Mouse (Mus musculus) hindbrain, embryonic 10.5 days (tissue): ENCODE results near the gene Pkd2l1. TPM values are rescaled to one million over a fixed set of nuclear protein-coding genes. Genes with fewer than 3 reads are reported as not detected.

Source experiments
- DNase-seq: peaks from one replicate; pipeline ENCODE4 v3.0.0-alpha.2; 2017; ENCODE audit warnings: low spot score
- H3K27ac ChIP-seq: fragments of 300-500 bp; sonication (generic); 2 replicates; pipeline ENCODE4 v1.5.1; 2016; ENCODE audit warnings: mild to moderate bottlenecking, moderate library complexity
- H3K27me3 ChIP-seq: fragments of 300-500 bp; sonication (generic); 2 replicates; pipeline ENCODE4 v1.6.1; 2016; ENCODE audit warnings: mild to moderate bottlenecking; ENCODE audit not compliant: poor library complexity, insufficient read depth, severe bottlenecking
- H3K36me3 ChIP-seq: fragments of 300-500 bp; sonication (generic); 2 replicates; pipeline ENCODE4 v1.6.1; 2016; ENCODE audit warnings: mild to moderate bottlenecking, moderate library complexity
- H3K4me1 ChIP-seq: fragments of 300-500 bp; sonication (generic); replicated peaks from 2 replicates; pipeline ENCODE4 v1.6.1; 2016; ENCODE audit warnings: mild to moderate bottlenecking
- H3K4me3 ChIP-seq: fragments of 300-500 bp; sonication (generic); 2 replicates; pipeline ENCODE4 v1.5.1; 2016; ENCODE audit warnings: mild to moderate bottlenecking, moderate library complexity
- H3K9me3 ChIP-seq: fragments of 300-500 bp; sonication (generic); 2 replicates; pipeline ENCODE4 v1.6.1; 2016; ENCODE audit warnings: mild to moderate bottlenecking, moderate library complexity
- WGBS: fragments of 180-500 bp; shearing (Covaris S2); methylation state at CpG from one replicate; pipeline ENCODE4 v1.1.7; 2016; 5-methylcytosine and 5-hydroxymethylcytosine counted together
- polyA plus RNA-seq: library from polyadenylated mRNA; unstranded; fragments of >200 nt; fragmentation: Nextera tagmentation; extraction: Ambion mirVana; gene quantifications from 2 replicates; pipeline ENCODE4 v1.2.1, GENCODE M21; 2016

Pkd2l1 gene
- polyA plus RNA-seq, 1 experiment from 2014 or later: 0.29 TPM

DNA sequence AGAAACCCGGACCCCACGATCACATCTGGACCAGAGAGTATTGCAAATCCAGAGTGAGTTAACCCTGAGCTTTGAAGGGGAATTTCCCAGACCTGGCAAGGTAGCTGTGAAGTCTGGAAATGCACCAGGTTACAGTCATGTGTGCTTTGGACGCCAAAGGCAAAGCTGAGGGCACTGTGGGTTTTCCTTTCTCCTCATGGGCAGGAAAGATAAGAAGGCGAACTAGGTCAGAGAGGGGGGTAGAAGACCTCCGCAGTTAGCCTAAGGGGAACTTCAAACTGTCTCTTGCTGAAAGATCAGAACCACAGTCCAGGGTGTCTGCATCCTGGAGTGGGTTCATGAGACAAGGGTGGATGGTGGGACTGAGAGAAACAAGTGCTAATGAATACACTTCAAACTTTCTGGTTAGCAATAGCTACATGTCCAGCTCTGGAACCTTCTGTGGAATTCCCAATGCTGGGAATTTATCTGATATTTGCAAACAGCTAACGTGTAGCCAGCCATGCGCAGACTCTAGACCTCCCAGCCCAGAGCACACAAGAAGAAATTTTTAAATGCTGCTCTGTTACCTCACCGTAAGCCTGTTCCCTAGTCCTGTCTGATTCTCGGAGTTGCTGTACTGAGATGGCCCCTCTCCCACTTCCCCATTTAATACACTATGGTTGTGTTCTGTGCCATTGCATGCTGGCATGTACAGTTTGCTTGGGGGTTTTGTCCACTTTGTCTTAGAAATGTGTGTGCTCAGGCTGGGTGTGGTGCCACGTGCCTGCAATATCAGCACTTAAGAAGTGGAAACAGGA, 5.0 kb upstream of the Pkd2l1 start:
- WGBS: 89% methylated on average over 10 of the region's 10 CpGs
- no peak overlapping the region for H3K27ac ChIP-seq
- no peaks in the 10 kb centered on the region for H3K9me3 ChIP-seq
- H3K4me1 ChIP-seq: peaks cover 12% of the 10 kb centered on the region; the same call in 1 of the 2 replicates
- no peaks in the 10 kb centered on the region for H3K27me3 ChIP-seq
- no peak for DNase-seq
- no peaks in the 10 kb centered on the region for H3K36me3 ChIP-seq
- H3K4me3 ChIP-seq: no peak overlapping the region

GRCm38 (mm10) chr19:44195138-44195537, 2.9 kb upstream of the Pkd2l1 start:
- H3K27me3 ChIP-seq: no peaks in the 10 kb centered on the region
- H3K4me1 ChIP-seq: peaks cover 22% of the 10 kb centered on the region; the same call in 1 of the 2 replicates
- no peak overlapping the region for H3K27ac ChIP-seq
- no peak overlapping the region for H3K4me3 ChIP-seq
- 11% methylated on average over 7 of the region's 7 CpGs for WGBS
- peak; percentile 70 for DNase-seq
- no peaks in the 10 kb centered on the region for H3K9me3 ChIP-seq
- no peaks in the 10 kb centered on the region for H3K36me3 ChIP-seq

GRCm38 (mm10) chr19:44193906-44194305, 1.7 kb upstream of the Pkd2l1 start:
- Histone ChIP-seq H3K9me3 (no peaks in the 10 kb centered on the region), H3K27ac (no peak overlapping the region), H3K4me3 (no peak overlapping the region), H3K27me3 (no peaks in the 10 kb centered on the region), H3K4me1 (peaks cover 22% of the 10 kb centered on the region; the same call in 1 of the 2 replicates), H3K36me3 (no peaks in the 10 kb centered on the region)
- WGBS: 85% methylated on average over 7 of the region's 7 CpGs
- DNase-seq: no peak

DNA sequence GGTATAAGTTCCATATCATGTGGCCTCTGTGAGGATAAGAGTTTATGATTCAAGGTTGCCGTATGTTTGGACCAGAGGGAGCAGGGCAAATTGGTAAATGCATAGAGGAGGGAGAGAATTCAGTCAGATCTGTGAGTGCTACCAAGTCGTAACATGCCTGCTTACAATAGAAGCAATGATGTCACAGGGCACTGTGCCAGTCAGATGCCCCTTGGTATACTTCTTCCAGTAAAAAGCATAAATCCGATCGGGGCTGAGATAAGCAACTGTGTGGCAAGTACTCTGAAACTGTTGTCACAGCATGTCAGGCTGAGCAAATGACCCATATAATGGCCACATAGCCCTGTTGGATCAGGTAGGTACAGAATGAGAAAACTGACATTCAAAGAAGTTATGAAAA, 3.2 kb downstream of the Pkd2l1 start:
- no peaks in the 10 kb centered on the region for H3K36me3 ChIP-seq
- WGBS: 90% methylated on average over 4 of the region's 4 CpGs

GRCm38 (mm10) chr19:44183968-44184367, 8.3 kb downstream of the Pkd2l1 start:
- 66% methylated on average over 3 of the region's 3 CpGs for WGBS
- no peaks in the 10 kb centered on the region for H3K27me3 ChIP-seq

More for the DNA sequence above, 3.2 kb downstream of the Pkd2l1 start:
- Histone ChIP-seq H3K4me1 (peaks cover 26% of the 10 kb centered on the region), H3K27ac (no peak overlapping the region), H3K9me3 (no peaks in the 10 kb centered on the region), H3K4me3 (no peak overlapping the region), H3K27me3 (no peaks in the 10 kb centered on the region)
- no peak for DNase-seq

GRCm38 (mm10) chr19:44180502-44180901, 11.7 kb downstream of the Pkd2l1 start:
- Histone ChIP-seq H3K9me3 (peaks cover 15% of the 10 kb centered on the region; the same call in 1 of the 2 replicates), H3K4me3 (no peak overlapping the region), H3K36me3 (no peaks in the 10 kb centered on the region), H3K27ac (no peak overlapping the region), H3K27me3 (no peaks in the 10 kb centered on the region), H3K4me1 (peaks cover 8% of the 10 kb centered on the region)
- 77% methylated on average over 1 of the region's 1 CpGs for WGBS
- DNase-seq: no peak

More at GRCm38 (mm10) chr19:44183968-44184367, 8.3 kb downstream of the Pkd2l1 start:
- H3K4me1 ChIP-seq: peaks cover 8% of the 10 kb centered on the region
- H3K27ac ChIP-seq: no peak overlapping the region
- H3K9me3 ChIP-seq: no peaks in the 10 kb centered on the region
- no peak for DNase-seq
- no peaks in the 10 kb centered on the region for H3K36me3 ChIP-seq
- H3K4me3 ChIP-seq: no peak overlapping the region

DNA sequence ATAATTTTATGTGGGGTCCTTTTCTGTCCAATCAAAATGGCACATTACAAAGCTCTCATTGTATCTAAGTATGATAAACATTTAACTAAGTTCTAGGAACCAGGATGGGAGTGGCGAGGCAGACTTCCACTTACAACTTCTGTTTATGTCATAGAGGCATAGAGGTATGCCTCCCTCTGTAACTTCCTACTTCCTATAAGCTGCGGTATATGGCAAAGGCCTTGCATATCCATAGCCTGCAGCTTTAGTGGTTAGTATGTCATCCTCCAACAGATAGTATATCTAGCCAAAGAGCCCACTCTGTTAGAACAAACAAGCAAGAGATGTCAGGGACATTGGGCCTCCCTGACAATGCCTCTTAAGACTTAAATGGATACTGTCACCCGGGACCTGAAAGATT, 15.5 kb downstream of the Pkd2l1 start:
- Histone ChIP-seq H3K4me3 (no peak overlapping the region), H3K36me3 (no peaks in the 10 kb centered on the region), H3K27ac (no peak overlapping the region), H3K4me1 (no peaks in the 10 kb centered on the region), H3K9me3 (peaks cover 15% of the 10 kb centered on the region; the same call in 1 of the 2 replicates), H3K27me3 (no peaks in the 10 kb centered on the region)
- no peak for DNase-seq
- 92% methylated on average over 3 of the region's 3 CpGs for WGBS

- H3K9me3 ChIP-seq: peaks cover 15% of the 10 kb centered on the region; the same call in 1 of the 2 replicates
- 73% methylated on average over 8 of the region's 8 CpGs for WGBS
- DNase-seq: no peak
- H3K36me3 ChIP-seq: no peaks in the 10 kb centered on the region
- no peaks in the 10 kb centered on the region for H3K4me1 ChIP-seq
- no peaks in the 10 kb centered on the region for H3K27me3 ChIP-seq
- H3K4me3 ChIP-seq: no peak overlapping the region
- H3K27ac ChIP-seq: no peak overlapping the region
These were observed 17.4 kb downstream of the Pkd2l1 start for GRCm38 (mm10) chr19:44174835-44175234.

DNA sequence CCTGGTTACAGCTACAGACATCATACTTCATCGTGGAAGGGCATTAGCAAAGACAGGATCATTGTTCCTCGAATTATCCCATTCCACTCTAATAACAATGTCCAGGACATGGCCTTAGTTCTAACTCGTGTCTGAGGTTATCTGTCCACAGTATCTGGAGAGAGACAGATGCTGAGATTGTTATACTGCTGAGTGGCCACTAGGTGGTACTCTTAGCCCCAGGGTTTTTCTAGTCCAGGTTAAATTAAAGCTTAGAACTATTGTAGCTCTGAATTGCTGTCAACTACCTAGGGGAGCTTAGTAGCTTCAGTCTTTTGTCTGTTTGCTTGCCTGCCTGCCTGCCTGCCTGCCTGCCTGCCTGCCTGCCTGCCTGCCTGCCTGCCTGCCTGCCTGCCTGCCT, 30.7 kb downstream of the Pkd2l1 start:
- no peaks in the 10 kb centered on the region for H3K36me3 ChIP-seq
- no peaks in the 10 kb centered on the region for H3K9me3 ChIP-seq
- peaks cover 9% of the 10 kb centered on the region; the same call in 1 of the 2 replicates for H3K27me3 ChIP-seq
- H3K4me3 ChIP-seq: no peak overlapping the region
- no peaks in the 10 kb centered on the region for H3K4me1 ChIP-seq
- no peak overlapping the region for H3K27ac ChIP-seq
- no peak for DNase-seq
- 16% methylated on average over 3 of the region's 3 CpGs for WGBS

GRCm38 (mm10) chr19:44159386-44159785, 32.9 kb downstream of the Pkd2l1 start:
- DNase-seq: no peak
- WGBS: 87% methylated on average over 3 of the region's 3 CpGs

GRCm38 (mm10) chr19:44157005-44157404, 35.2 kb downstream of the Pkd2l1 start:
- H3K27ac ChIP-seq: no peak overlapping the region
- H3K4me1 ChIP-seq: no peaks in the 10 kb centered on the region
- H3K4me3 ChIP-seq: no peak overlapping the region
- peaks cover 15% of the 10 kb centered on the region for H3K27me3 ChIP-seq
- no peaks in the 10 kb centered on the region for H3K9me3 ChIP-seq
- 93% methylated on average over 10 of the region's 10 CpGs for WGBS
- DNase-seq: no peak
- H3K36me3 ChIP-seq: no peaks in the 10 kb centered on the region

More at GRCm38 (mm10) chr19:44159386-44159785, 32.9 kb downstream of the Pkd2l1 start:
- Histone ChIP-seq H3K4me1 (no peaks in the 10 kb centered on the region), H3K27ac (no peak overlapping the region), H3K36me3 (no peaks in the 10 kb centered on the region), H3K9me3 (no peaks in the 10 kb centered on the region), H3K4me3 (no peak overlapping the region), H3K27me3 (peaks cover 13% of the 10 kb centered on the region)

DNA sequence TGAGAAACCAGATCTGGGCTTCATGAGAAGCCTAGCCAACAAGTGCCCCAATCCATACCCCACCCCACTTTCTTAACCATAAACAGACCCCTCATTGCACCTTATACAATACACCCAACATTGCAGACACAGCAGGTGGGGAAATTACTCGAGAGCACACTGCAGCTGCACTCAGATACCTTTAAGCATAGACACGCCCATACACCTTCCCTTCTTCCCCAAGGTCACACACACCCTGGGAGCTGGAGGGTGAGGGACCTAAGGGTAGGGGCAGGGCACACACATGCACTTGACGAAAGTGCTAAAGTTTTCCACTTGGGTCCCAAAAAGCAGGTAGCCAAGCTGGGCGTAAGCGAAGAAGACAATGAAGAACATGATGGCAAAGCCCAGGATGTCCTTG, 38.5 kb downstream of the Pkd2l1 start:
- 79% methylated on average over 5 of the region's 5 CpGs for WGBS
- DNase-seq: no peak
- H3K36me3 ChIP-seq: no peaks in the 10 kb centered on the region

DNA sequence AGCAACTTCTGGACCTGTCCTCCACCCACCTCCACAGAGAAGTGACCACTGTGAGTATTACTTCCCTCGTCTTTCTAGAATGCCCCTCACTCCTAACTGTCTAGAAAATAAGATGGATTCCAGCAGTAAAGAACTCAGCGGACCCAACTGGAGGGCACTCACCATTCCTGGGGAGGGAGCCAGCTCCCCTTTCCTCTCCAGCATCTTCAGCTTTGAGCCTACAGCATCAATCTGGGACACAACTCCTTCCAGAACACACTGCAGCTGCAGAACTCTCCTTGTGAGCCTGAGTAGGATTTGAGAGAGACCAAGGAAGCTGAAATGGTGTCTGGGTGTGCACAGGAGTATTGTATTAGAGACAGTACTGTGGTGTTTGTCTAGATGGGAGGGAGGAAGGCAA, 43.3 kb downstream of the Pkd2l1 start:
- H3K27ac ChIP-seq: no peak overlapping the region
- 83% methylated on average over 2 of the region's 2 CpGs for WGBS
- peaks cover 18% of the 10 kb centered on the region for H3K4me1 ChIP-seq
- peaks cover 16% of the 10 kb centered on the region for H3K27me3 ChIP-seq
- no peak for DNase-seq
- H3K9me3 ChIP-seq: no peaks in the 10 kb centered on the region
- peaks cover 7% of the 10 kb centered on the region for H3K36me3 ChIP-seq
- H3K4me3 ChIP-seq: no peak overlapping the region

More for the DNA sequence above, 38.5 kb downstream of the Pkd2l1 start:
- H3K27ac ChIP-seq: no peak overlapping the region
- H3K9me3 ChIP-seq: no peaks in the 10 kb centered on the region
- no peak overlapping the region for H3K4me3 ChIP-seq
- H3K4me1 ChIP-seq: no peaks in the 10 kb centered on the region
- H3K27me3 ChIP-seq: peaks cover 17% of the 10 kb centered on the region
